Mouse (Mus musculus) spleen, postnatal 36 days (tissue): ENCODE results near the gene Dusp13.

Source experiments
- DNase-seq, 2 experiments: peaks; one replicate each; pipeline ENCODE4 v3.0.0; 2022; ENCODE audit warnings: low spot score in 2 of 2, mixed read lengths in 1 of 2

Gene Dusp13

GRCm38 (mm10) chr14:21705462-21705861, 45.5 kb downstream of the Dusp13 start:
- DNase-seq: no peak

- no peak for DNase-seq
Observed at GRCm38 (mm10) chr14:21703255-21703654, 47.7 kb downstream of the Dusp13 start.

- DNase-seq: no peak
Observed at GRCm38 (mm10) chr14:21702691-21703090, 48.3 kb downstream of the Dusp13 start.

- no peak for DNase-seq
Observed at GRCm38 (mm10) chr14:21696186-21696830, 54.7 kb downstream of the Dusp13 start.

- DNase-seq: no peak
Observed at GRCm38 (mm10) chr14:21695020-21695419, 56.0 kb downstream of the Dusp13 start.

- DNase-seq: no peak
Observed at GRCm38 (mm10) chr14:21691070-21691469, 59.9 kb downstream of the Dusp13 start.

- no peak for DNase-seq
Observed at GRCm38 (mm10) chr14:21686376-21687279, 64.4 kb downstream of the Dusp13 start.

GRCm38 (mm10) chr14:21685411-21686146, 65.4 kb downstream of the Dusp13 start:
- DNase-seq: no peak

GRCm38 (mm10) chr14:21683834-21684233, 67.1 kb downstream of the Dusp13 start:
- DNase-seq: no peak
